Mouse (Mus musculus) G1E-ER4 (cell line): Measurements from ENCODE around the gene Tfcp2. TPM values are rescaled to one million over a fixed set of nuclear protein-coding genes. Genes with fewer than 3 reads are reported as not detected.

ENCODE experiments used
- GATA1 ChIP-seq: IDR thresholded peaks from one replicate; pipeline ENCODE4 v1.8.0; 2012; ENCODE audit warnings: low read length, inconsistent platforms
- polyA plus RNA-seq: library from polyadenylated mRNA; stranded (reverse); fragments of >175 nt; gene quantifications from 2 replicates; pipeline ENCODE4 v1.2.3, GENCODE M21; 2012

Gene Tfcp2
- polyA plus RNA-seq, 1 experiment: 2.7 TPM

DNA sequence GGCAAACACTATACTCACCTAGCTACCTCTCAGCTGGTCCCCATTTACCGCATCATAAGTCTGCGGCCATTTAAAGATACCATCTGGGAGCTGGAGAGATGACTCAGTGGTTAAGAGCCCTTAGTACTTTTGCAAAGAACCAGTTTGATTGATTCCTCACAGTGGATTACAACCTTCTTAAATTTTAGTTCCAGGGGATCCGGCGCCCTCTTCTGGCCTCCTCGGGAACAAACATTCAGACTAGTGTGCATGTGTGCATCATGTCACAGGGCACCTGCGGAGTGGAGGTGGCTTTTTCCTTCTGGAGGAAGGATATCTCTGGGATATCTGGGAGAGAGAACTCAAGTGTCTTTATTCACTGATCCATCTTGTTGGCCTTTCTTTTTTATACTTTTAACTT, 88.1 kb downstream of the Tfcp2 start:
- TF ChIP-seq GATA1: no peak

DNA sequence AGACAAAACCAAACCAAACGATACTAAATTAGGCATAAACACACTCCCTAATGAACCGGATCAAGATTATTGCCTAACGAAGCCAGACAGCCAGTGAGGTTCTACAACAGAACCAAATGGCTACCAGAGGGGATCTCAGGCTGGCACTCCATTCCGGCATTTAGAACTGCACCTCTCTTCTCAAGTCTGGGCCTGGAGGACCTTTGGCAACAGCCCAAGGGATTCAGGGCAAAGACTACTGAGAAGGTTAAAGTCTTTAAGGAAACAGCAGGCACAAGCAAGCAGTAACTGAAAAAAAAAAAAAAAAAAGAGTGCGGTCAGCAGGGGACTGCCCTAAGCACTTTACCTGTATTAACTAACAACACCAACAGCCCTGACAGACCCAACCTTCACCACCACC, 89.7 kb downstream of the Tfcp2 start:
- no peak for TF ChIP-seq GATA1

DNA sequence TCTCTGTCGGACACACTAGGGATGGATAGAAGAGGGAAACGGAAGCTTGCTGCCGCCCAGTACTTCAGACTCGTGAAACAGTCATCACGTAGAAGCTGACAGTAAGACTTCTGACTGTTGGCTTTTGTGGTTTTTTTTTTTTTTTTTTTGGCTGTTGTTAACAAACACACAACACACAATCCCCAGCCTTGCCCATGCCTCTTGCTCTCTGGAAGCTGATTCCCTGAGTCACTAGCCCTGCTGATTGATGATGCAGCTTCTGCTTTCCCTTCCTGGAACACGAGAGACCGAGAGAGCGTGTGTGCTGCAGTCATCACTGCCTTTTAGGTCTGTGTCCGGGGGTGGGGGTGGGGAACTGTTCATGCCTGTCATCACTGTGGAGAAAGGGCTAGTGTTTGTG, 90.2 kb downstream of the Tfcp2 start:
- TF ChIP-seq GATA1: no peak

DNA sequence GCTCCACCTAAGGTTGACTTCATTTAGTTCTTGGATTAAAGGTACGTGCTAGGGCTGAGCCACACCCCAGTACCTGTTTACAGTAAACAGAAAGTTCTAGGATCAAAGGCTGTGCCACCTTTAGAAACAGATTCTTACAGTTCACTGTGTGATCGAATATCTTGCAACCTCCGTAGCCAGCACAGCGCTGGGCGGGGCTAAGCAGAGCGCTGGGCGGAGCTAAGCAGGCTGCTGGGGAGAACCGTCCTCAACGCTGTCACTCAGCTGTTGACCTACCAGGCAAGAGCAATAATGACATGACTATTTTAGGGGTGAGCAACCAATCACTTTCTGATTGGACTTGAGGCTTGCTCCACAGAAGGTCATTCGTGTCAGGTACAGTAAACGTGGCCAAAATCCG, 90.9 kb downstream of the Tfcp2 start:
- TF ChIP-seq GATA1: no peak

DNA sequence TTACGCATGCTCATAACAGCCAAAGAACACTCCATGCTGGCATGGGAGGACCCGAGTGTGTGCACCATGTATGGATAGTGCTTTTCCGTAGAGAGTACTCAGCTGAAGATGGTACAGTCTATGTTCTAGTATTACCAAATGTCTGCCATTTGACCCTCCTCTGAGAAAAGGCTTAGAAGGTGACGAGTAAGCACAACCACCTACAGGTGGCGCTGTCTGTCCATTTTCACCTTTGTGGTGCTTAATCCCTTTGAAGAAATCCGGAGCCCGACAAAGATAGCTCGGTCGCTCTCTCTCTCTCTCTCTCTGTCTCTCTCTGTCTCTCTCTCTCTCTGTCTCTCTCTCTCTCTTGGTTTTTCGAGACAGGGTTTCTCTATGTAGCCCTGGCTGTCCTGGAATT, 93.8 kb downstream of the Tfcp2 start:
- no peak for TF ChIP-seq GATA1

DNA sequence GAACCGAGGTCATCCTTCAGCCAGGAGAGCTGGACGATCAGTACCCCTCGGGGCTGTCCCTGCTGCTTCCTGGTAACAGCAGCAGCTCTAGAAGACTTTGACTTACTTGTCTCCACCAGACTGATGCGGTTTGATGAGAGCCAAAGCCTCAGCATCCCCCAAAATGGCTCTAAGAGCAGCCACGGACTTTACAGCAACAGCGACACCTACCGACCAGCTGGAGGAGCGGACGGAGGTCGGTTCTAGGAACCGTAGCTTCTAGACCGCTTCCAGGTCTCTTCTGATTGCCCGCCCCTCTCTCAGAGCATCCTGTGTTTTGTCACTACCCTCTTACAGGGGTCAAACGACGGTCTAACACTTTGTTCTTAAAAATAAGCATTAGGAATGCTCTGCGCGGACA, 94.5 kb downstream of the Tfcp2 start:
- no peak for TF ChIP-seq GATA1

DNA sequence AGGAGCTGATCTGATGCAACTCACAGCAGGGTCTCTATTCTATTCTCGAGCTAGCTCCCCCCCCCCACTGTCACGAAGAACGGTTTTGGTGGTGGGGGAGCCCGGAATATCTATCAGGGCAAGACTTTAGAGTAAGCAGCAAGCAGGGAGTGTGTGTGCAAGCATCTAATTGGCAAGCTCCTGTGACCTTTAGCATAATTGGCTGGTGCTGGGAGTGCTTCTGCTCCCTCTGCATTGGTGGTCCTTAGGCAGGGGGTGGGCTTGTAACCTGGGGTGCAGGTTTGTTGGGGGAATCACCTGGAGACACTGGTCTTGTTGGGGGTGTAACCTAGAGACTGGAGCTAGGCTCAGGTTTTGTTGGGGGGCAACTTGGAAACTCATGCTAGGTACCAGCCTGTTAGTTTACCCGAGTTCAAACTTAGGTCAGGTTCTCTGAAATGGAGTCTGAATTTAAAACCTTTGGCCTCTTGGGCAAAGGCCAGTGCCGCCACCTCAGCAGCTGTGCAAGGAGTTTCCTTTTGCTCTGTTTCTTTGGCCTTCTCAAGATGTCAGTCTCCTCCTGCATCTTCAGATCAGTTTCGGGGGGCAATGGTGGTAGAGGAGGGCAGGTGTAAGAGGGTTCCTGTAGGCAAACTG, 95.3 kb downstream of the Tfcp2 start:
- no peak for TF ChIP-seq GATA1

DNA sequence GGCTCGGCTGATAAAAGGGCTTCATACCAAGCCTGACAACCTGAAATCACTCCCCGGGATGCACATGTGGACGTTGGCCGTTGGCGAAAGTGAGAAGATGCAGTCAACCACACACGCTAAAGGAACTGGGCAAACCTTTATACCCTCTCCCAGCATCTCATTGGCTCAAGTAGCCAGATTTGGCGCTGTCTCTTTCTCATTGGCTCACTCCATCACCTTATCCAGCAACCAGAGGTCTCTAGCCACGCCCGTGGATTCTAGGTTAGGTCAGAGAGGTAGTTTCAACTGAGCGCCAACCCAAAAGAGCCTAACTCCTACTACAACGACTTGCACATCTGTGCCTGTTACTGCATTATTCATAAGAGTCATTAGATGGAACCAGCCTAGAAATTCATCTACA, 99.3 kb downstream of the Tfcp2 start:
- no peak for TF ChIP-seq GATA1

DNA sequence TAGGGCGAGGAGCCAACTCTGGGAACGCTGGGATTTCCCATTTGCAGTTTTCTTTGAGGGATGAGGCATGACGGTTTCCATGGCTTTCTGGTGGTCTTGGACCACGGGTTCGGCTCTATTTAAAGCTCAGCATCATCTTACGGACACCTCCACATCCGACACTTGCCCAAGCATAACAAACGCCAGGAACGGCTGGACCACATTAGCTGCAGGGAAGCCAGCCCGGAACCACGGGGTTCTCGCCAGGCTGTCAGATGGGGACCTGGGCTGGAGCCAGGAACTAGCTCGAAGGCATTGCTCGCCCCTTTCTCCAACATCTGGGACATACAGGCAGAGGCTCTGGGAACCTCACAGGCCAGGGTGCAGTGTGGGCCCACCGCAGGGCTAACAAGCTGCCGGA, 100.6 kb downstream of the Tfcp2 start:
- no peak for TF ChIP-seq GATA1

DNA sequence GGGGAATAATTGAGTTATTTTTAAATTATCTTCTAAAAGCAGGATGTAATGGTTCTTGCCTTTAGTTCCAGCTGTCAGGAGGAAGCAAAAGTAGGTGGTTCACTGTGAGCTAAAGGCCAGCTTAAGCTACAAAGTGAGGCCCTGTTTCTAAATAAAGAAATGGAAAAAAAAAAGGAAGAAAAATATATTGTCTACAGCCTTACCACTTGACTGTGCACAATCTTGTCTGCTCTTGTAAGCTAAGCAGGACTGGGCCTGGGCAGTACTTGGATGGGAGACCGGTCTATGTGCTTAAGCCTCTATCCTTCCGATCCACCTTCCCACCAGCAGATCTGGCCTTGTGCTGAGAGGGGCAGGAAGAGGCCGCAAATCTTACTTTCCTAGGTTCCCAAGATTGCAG, 102.3 kb downstream of the Tfcp2 start:
- TF ChIP-seq GATA1: no peak

DNA sequence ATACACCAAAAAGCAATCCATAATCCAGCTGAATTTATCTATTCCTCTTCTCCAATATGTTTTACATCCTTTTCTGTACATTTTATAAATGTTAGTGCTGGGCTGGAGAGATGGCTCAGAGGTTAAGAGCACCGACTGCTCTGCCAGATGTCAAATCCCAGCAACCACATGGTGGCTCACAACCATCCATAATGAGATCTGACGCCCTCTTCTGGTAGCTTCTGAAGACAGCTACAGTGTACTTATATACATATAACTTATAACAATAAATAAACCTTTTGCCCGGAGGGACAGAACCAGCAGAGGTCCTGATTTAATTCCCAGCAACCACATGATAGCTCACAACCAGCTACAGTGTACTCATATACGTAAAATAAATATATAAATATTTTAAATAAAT, 103.2 kb downstream of the Tfcp2 start:
- TF ChIP-seq GATA1: no peak

Other genes with a start within 250 kb of the Tfcp2 start
- gene Mettl7a1, start 247.9 kb downstream of the Tfcp2 start, polyA plus RNA-seq: 40.6 and 54.3 TPM in 2 replicates
- not detected in 2 replicates for gene Mettl7a3, start 217.1 kb downstream of the Tfcp2 start, polyA plus RNA-seq
- gene Methig1, start 198.9 kb downstream of the Tfcp2 start, polyA plus RNA-seq: 0.09 and 0.27 TPM in 2 replicates
- gene Mettl7a2, start 198.8 kb downstream of the Tfcp2 start, polyA plus RNA-seq: 1.7 and 2.5 TPM in 2 replicates
- not detected in 2 replicates for gene Higd1c, start 187.5 kb downstream of the Tfcp2 start, polyA plus RNA-seq
- gene Gm5475, start 129.9 kb downstream of the Tfcp2 start, polyA plus RNA-seq: not detected in 2 replicates
- 7.2 and 8.8 TPM in 2 replicates for gene Slc11a2, start 126.9 kb downstream of the Tfcp2 start, polyA plus RNA-seq
- 24.8 and 47.3 TPM in 2 replicates for gene Letmd1, start 83.0 kb downstream of the Tfcp2 start, polyA plus RNA-seq
- gene Csrnp2, start 56.5 kb downstream of the Tfcp2 start, polyA plus RNA-seq: 1.0 and 1.1 TPM in 2 replicates
- 0.03 and 0.11 TPM in 2 replicates for gene Pou6f1, start 48.0 kb upstream of the Tfcp2 start, polyA plus RNA-seq
- 32.7 and 45.1 TPM in 2 replicates for gene Dazap2, start 63.3 kb upstream of the Tfcp2 start, polyA plus RNA-seq
- not detected in 2 replicates for gene Smagp, start 84.9 kb upstream of the Tfcp2 start, polyA plus RNA-seq
- 25.4 and 28.8 TPM in 2 replicates for gene Bin2, start 117.5 kb upstream of the Tfcp2 start, polyA plus RNA-seq
- 0.40 TPM in 1 of 2 replicates, not detected in the other for gene Cela1, start 135.9 kb upstream of the Tfcp2 start, polyA plus RNA-seq
- gene Galnt6, start 177.4 kb upstream of the Tfcp2 start, polyA plus RNA-seq: not detected in 2 replicates
- not detected in 2 replicates for gene Slc4a8, start 209.7 kb upstream of the Tfcp2 start, polyA plus RNA-seq